Mouse (Mus musculus) embryonic fibroblast, embryonic 13.5 days (primary cell): ENCODE results near the gene Cdh10.

Source experiments
- CTCF ChIP-seq: IDR thresholded peaks from 2 replicates; pipeline ENCODE4 v1.5.1; 2011; ENCODE audit warnings: mild to moderate bottlenecking, control low read depth, low read length, moderate library complexity, borderline replicate concordance; ENCODE audit not compliant: insufficient read depth
- POLR2A ChIP-seq: IDR thresholded peaks from 2 replicates; pipeline ENCODE4 v1.6.1; 2011; ENCODE audit warnings: low read depth, mild to moderate bottlenecking, control low read depth, low read length, moderate library complexity

- no peak for TF ChIP-seq POLR2A
- no peak for TF ChIP-seq CTCF
Measured at GRCm38 (mm10) chr15:19040077-19040476, 221.3 kb downstream of the Cdh10 start.
